Mouse (Mus musculus) forebrain, embryonic 12.5 days (tissue): ENCODE data around the gene Hoxb5. TPM values are rescaled to one million over a fixed set of nuclear protein-coding genes. Genes with fewer than 3 reads are reported as not detected.

ENCODE experiments used
- ATAC-seq: fragments of 200-750 bp; cut with Nextera tagmentation; 2 replicates; pipeline ENCODE4 v1.8.0; 2017; ENCODE audit warnings: moderate TSS enrichment; ENCODE audit not compliant: low FRiP score
- H3K27ac ChIP-seq: fragments of 300-500 bp; sonication (generic); 2 replicates; pipeline ENCODE4 v1.5.1; 2016; ENCODE audit warnings: mild to moderate bottlenecking
- H3K27me3 ChIP-seq: fragments of 300-500 bp; sonication (generic); 2 replicates; pipeline ENCODE4 v1.6.1; 2016; ENCODE audit warnings: mild to moderate bottlenecking
- H3K36me3 ChIP-seq: fragments of 300-500 bp; sonication (generic); replicated peaks from 2 replicates; pipeline ENCODE4 v1.6.1; 2016; ENCODE audit warnings: mild to moderate bottlenecking
- H3K4me1 ChIP-seq: fragments of 300-500 bp; sonication (generic); 2 replicates; pipeline ENCODE4 v1.6.1; 2016
- H3K4me2 ChIP-seq: fragments of 300-500 bp; sonication (generic); 2 replicates; pipeline ENCODE4 v1.6.1; 2016; ENCODE audit warnings: mild to moderate bottlenecking, moderate library complexity
- H3K4me3 ChIP-seq: fragments of 300-500 bp; sonication (generic); replicated peaks from 2 replicates; pipeline ENCODE4 v1.5.1; 2016; ENCODE audit warnings: mild to moderate bottlenecking
- H3K9ac ChIP-seq: fragments of 300-500 bp; sonication (generic); 2 replicates; pipeline ENCODE4 v1.6.1; 2016; ENCODE audit warnings: mild to moderate bottlenecking
- H3K9me3 ChIP-seq: fragments of 300-500 bp; sonication (generic); 2 replicates; pipeline ENCODE4 v1.6.1; 2016
- WGBS: fragments of 180-500 bp; shearing (Covaris S2); methylation state at CpG from one replicate; pipeline ENCODE4 v1.1.7; 2016; 5-methylcytosine and 5-hydroxymethylcytosine counted together
- polyA plus RNA-seq: library from polyadenylated mRNA; unstranded; fragments of >200 nt; fragmentation: Nextera tagmentation; extraction: Ambion mirVana; gene quantifications from 2 replicates; pipeline ENCODE4 v1.2.1, GENCODE M21; 2016

Hoxb5 gene
- polyA plus RNA-seq, 1 experiment from 2014 or later, result not detected

DNA sequence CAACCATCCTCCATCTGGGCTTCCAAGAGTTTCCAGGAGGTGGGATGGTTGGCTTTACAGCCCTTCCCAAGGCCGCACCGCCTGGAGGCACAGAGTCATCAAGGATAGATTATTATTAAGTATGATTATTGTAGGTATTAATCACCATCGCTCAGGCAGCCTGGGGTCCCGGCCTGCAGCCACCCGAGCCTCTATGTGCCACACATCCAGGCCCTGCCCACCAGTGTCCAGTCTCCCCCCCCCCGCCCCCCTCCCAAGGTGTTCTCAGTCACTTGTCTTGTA, 41.7 kb downstream of the Hoxb5 start:
- H3K27ac ChIP-seq, result no peak overlapping the region

DNA sequence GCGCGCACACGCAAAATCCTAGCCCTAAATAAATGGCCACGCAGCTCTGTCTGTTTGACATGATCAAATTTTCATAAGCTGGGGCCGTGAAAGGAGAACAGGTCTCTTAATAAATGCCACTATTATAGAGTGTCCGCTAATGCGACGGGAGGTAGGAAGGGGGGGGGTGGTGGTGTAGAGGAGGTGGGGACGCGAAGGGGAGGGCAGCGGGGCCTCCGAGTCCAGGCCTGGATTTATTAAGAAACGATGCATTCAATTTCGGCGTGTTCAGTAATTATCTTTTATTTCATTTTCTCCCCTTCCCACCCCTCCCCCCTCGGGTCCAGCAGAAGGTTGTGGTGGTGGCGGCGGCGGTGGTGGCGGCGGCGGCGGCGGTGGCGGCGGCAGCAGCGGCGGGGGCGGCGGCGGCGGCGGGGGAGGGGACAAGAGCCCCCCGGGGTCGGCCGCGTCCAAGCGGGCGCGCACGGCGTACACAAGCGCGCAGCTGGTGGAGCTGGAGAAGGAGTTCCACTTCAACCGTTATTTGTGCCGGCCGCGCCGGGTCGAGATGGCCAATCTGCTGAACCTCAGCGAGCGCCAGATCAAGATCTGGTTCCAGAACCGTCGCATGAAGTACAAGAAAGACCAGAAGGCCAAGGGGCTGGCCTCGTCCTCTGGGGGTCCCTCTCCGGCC, 42.2 kb downstream of the Hoxb5 start:
- Histone ChIP-seq H3K9ac (no peak overlapping the region), H3K4me2 (peak overlapping the region; percentile 17; the same call in 1 of the 2 replicates), H3K27ac (no peak overlapping the region), H3K4me3 (peak overlapping the region; percentile 15; the same call in 1 of the 2 replicates), H3K4me1 (peaks cover 3% of the 10 kb centered on the region), H3K36me3 (no peaks in the 10 kb centered on the region), H3K27me3 (peaks cover 96% of the 10 kb centered on the region), H3K9me3 (no peaks in the 10 kb centered on the region)
- under 1% methylated on average over 29 of the region's 56 CpGs for WGBS
- no peak for ATAC-seq

More for the DNA sequence above, 41.7 kb downstream of the Hoxb5 start:
- Histone ChIP-seq H3K9me3 (no peaks in the 10 kb centered on the region), H3K36me3 (no peaks in the 10 kb centered on the region), H3K4me3 (no peak overlapping the region), H3K4me1 (peaks cover 3% of the 10 kb centered on the region), H3K4me2 (no peak overlapping the region), H3K27me3 (peaks cover 97% of the 10 kb centered on the region), H3K9ac (no peak overlapping the region)
- 6% methylated on average over 6 of the region's 6 CpGs for WGBS
- ATAC-seq, result no peak

DNA sequence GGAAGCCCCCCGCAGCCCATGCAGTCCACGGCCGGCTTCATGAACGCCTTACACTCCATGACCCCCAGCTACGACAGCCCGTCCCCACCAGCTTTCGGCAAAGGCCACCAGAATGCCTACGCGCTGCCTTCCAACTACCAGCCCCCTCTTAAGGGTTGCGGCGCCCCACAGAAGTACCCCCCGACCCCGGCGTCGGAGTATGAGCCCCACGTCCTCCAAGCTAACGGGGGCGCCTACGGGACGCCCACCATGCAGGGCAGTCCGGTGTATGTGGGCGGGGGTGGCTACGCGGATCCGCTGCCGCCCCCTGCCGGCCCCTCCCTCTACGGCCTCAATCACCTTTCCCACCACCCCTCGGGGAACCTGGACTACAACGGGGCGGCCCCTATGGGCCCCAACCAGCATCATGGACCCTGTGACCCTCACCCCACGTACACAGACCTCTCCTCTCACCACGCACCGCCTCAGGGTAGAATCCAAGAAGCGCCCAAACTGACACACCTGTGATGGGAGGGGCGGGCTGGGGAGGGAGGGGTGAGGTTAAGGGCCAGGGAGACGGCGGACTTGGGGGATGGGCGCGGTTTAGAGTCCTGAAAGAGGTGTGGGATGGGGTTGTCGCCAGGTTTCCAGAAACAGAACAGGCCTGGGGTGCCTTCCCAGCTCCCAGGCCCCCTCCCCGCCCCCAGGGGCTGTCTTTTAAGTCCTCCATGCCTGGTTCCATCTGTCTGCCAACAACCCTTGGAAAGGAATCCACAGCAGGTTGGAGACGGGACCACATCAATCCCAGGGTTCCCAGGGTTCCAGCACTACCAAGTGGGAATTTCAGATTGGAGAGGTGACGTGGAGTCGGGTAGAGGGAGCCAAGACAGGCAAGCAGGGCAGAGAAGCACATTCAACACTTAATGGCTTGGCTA, 43.0 kb downstream of the Hoxb5 start:
- no peak for ATAC-seq
- Histone ChIP-seq H3K4me1 (peaks cover 3% of the 10 kb centered on the region), H3K9me3 (no peaks in the 10 kb centered on the region), H3K36me3 (no peaks in the 10 kb centered on the region), H3K27me3 (peaks cover 96% of the 10 kb centered on the region), H3K9ac (no peak overlapping the region), H3K4me3 (no peak overlapping the region), H3K4me2 (no peak overlapping the region), H3K27ac (no peak overlapping the region)
- 1% methylated on average over 45 of the region's 45 CpGs for WGBS

GRCm38 (mm10) chr11:96346916-96347520, 43.9 kb downstream of the Hoxb5 start:
- peaks cover 3% of the 10 kb centered on the region for H3K4me1 ChIP-seq
- no peak overlapping the region for H3K9ac ChIP-seq
- H3K27me3 ChIP-seq, result peaks cover 96% of the 10 kb centered on the region
- no peak overlapping the region for H3K4me3 ChIP-seq
- H3K36me3 ChIP-seq, result no peaks in the 10 kb centered on the region
- H3K27ac ChIP-seq, result no peak overlapping the region
- H3K4me2 ChIP-seq, result no peak overlapping the region
- no peaks in the 10 kb centered on the region for H3K9me3 ChIP-seq
- 7% methylated on average over 5 of the region's 5 CpGs for WGBS
- ATAC-seq, result no peak

GRCm38 (mm10) chr11:96347717-96348116, 44.6 kb downstream of the Hoxb5 start:
- peaks cover 96% of the 10 kb centered on the region for H3K27me3 ChIP-seq
- H3K4me1 ChIP-seq, result peaks cover 3% of the 10 kb centered on the region
- no peaks in the 10 kb centered on the region for H3K9me3 ChIP-seq
- H3K27ac ChIP-seq, result no peak overlapping the region
- WGBS, result 6% methylated on average over 4 of the region's 4 CpGs
- H3K9ac ChIP-seq, result no peak overlapping the region
- no peaks in the 10 kb centered on the region for H3K36me3 ChIP-seq
- H3K4me2 ChIP-seq, result no peak overlapping the region
- H3K4me3 ChIP-seq, result no peak overlapping the region
- ATAC-seq, result no peak

GRCm38 (mm10) chr11:96348141-96348928, 45.2 kb downstream of the Hoxb5 start:
- no peak overlapping the region for H3K27ac ChIP-seq
- H3K9ac ChIP-seq, result no peak overlapping the region
- H3K4me2 ChIP-seq, result no peak overlapping the region
- 2% methylated on average over 21 of the region's 21 CpGs for WGBS
- H3K36me3 ChIP-seq, result no peaks in the 10 kb centered on the region
- ATAC-seq, result no peak
- H3K4me3 ChIP-seq, result no peak overlapping the region
- H3K9me3 ChIP-seq, result no peaks in the 10 kb centered on the region
- peaks cover 6% of the 10 kb centered on the region for H3K4me1 ChIP-seq
- peaks cover 96% of the 10 kb centered on the region for H3K27me3 ChIP-seq

GRCm38 (mm10) chr11:96348988-96349387, 45.9 kb downstream of the Hoxb5 start:
- Histone ChIP-seq H3K4me2 (no peak overlapping the region), H3K27ac (no peak overlapping the region), H3K9me3 (no peaks in the 10 kb centered on the region), H3K9ac (no peak overlapping the region), H3K27me3 (peaks cover 93% of the 10 kb centered on the region), H3K4me3 (no peak overlapping the region), H3K36me3 (no peaks in the 10 kb centered on the region), H3K4me1 (peaks cover 6% of the 10 kb centered on the region)
- WGBS, result 12% methylated on average over 3 of the region's 3 CpGs
- no peak for ATAC-seq

- Histone ChIP-seq H3K36me3 (no peaks in the 10 kb centered on the region), H3K4me2 (no peak overlapping the region), H3K27ac (no peak overlapping the region), H3K4me3 (no peak overlapping the region), H3K9me3 (no peaks in the 10 kb centered on the region), H3K9ac (no peak overlapping the region), H3K27me3 (peaks cover 93% of the 10 kb centered on the region), H3K4me1 (peaks cover 12% of the 10 kb centered on the region)
- WGBS, result 1% methylated on average over 13 of the region's 14 CpGs
- no peak for ATAC-seq
Observed at GRCm38 (mm10) chr11:96349491-96350340, 46.6 kb downstream of the Hoxb5 start.

DNA sequence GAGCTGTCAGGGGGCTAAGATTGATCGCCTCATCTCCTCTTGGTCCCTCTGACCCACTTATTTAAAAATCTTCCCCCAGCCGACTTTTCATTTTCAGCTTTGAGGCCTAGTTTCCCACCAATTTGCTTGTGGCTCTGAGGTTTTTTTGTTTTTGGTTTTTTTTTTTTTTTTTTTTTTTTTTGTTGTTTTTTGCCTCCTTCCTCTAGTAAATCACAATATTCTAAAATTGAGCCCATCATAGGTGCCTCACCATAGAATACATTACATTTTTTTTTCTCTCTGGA, 47.1 kb downstream of the Hoxb5 start, which contains the start of gene Hoxb2:
Gene Hoxb2 (plus strand): TSS at position 185 of the 284 bp plus-strand sequence.
- H3K27ac ChIP-seq, result no peak within 1 kb of the TSS
- H3K27me3 ChIP-seq, result peaks cover 93% of the 10 kb centered on the region
- no peak within 1 kb of the TSS for H3K9ac ChIP-seq
- WGBS, result 3% methylated on average over 2 of the region's 2 CpGs
- no peak within 1 kb of the TSS for H3K4me2 ChIP-seq
- H3K4me3 ChIP-seq, result no peak within 1 kb of the TSS
- H3K36me3 ChIP-seq, result no peaks in the 10 kb centered on the region
- H3K9me3 ChIP-seq, result no peaks in the 10 kb centered on the region
- H3K4me1 ChIP-seq, result peaks cover 12% of the 10 kb centered on the region
- no peak for ATAC-seq

DNA sequence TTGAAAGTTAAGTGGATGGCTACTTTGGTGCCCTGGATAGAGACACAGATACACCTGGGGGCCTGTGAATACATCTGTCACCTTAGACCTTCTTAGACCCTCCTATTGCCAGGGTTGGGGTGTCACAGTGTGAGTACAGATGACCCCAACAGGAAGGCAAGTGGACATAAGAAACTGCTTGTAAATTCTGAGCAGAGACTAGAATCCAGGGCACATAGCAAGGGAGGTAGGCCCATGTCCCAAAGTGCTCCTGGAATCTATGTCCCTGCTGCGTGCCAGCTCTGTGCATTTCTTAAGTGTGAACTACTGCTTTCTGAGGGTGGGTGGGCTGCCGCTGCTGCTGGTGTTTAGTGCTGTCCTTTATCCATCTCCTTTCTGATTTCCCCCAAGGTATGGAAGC, 47.7 kb downstream of the Hoxb5 start:
- no peak overlapping the region for H3K4me2 ChIP-seq
- H3K36me3 ChIP-seq, result no peaks in the 10 kb centered on the region
- peaks cover 10% of the 10 kb centered on the region; the same call in 1 of the 2 replicates for H3K4me1 ChIP-seq
- H3K27me3 ChIP-seq, result peaks cover 90% of the 10 kb centered on the region
- no peak overlapping the region for H3K27ac ChIP-seq
- H3K9me3 ChIP-seq, result no peaks in the 10 kb centered on the region
- whole genome bisulfite sequencing, result 5% methylated on average over 2 of the region's 2 CpGs
- no peak overlapping the region for H3K4me3 ChIP-seq
- no peak overlapping the region for H3K9ac ChIP-seq
- no peak for ATAC-seq

DNA sequence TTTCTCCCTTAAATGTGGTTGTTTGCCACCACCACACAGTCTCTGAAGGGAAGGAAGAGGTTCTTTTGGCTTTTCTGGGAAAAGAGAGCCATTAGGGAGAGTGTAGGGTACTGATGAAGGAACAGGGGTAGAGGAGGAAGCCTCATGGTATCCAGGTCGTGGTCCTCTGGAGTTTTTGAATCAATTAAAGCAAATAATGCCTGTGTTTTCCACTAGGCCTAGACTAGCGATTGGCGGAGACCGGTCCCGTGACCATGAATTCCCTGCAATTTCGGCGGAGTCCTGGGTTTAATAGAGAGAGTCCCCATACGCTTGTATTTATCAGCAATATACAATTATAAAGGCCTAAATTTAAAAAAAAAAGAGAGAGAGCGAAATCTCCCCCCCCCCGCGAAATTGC, 48.2 kb downstream of the Hoxb5 start:
- H3K9me3 ChIP-seq, result no peaks in the 10 kb centered on the region
- H3K4me3 ChIP-seq, result no peak overlapping the region
- under 1% methylated on average over 11 of the region's 11 CpGs for WGBS
- ATAC-seq, result no peak
- H3K27me3 ChIP-seq, result peaks cover 90% of the 10 kb centered on the region
- no peak overlapping the region for H3K4me2 ChIP-seq
- no peaks in the 10 kb centered on the region for H3K36me3 ChIP-seq
- H3K27ac ChIP-seq, result no peak overlapping the region
- H3K9ac ChIP-seq, result no peak overlapping the region
- H3K4me1 ChIP-seq, result peaks cover 10% of the 10 kb centered on the region; the same call in 1 of the 2 replicates
